Mouse (Mus musculus) CH12.LX (cell line): ENCODE measurements around the gene Ttc16.

Source experiments
- CTCF ChIP-seq, 2 experiments: IDR thresholded peaks in 1 of 2; conservative IDR thresholded peaks in 1 of 2; 2 replicates each; pipeline ENCODE4 v1.5.1; 2011 to 2012; ENCODE audit warnings: low read depth in 2 of 2, low read length in 2 of 2, improper control_type of control experiment in 1 of 2, inconsistent platforms in 1 of 2, mild to moderate bottlenecking in 1 of 2, moderate library complexity in 1 of 2
- EP300 ChIP-seq: IDR thresholded peaks from 2 replicates; pipeline ENCODE4 v1.6.1; 2011; ENCODE audit warnings: low read length, improper control_type of control experiment
- HCFC1 ChIP-seq: IDR thresholded peaks from 2 replicates; pipeline ENCODE4 v1.6.1; 2012; ENCODE audit warnings: low read depth, mild to moderate bottlenecking, inconsistent platforms, low read length, improper control_type of control experiment
- MAFK ChIP-seq: IDR thresholded peaks from 2 replicates; pipeline ENCODE4 v1.6.1; 2011; ENCODE audit warnings: low read length, improper control_type of control experiment; ENCODE audit not compliant: insufficient replicate concordance
- MAZ ChIP-seq: IDR thresholded peaks from 2 replicates; pipeline ENCODE4 v1.6.1; 2012; ENCODE audit warnings: low read depth, mild to moderate bottlenecking, inconsistent platforms, low read length, improper control_type of control experiment, moderate library complexity
- NRF1 ChIP-seq: IDR thresholded peaks from 2 replicates; pipeline ENCODE4 v1.6.1; 2014; ENCODE audit warnings: low read depth, mild to moderate bottlenecking, inconsistent platforms, low read length, improper control_type of control experiment, moderate library complexity
- POLR2A ChIP-seq: IDR thresholded peaks from 2 replicates; pipeline ENCODE4 v1.6.1; 2011; ENCODE audit warnings: low read depth, mild to moderate bottlenecking, improper control_type of control experiment, low read length
- TBP ChIP-seq: conservative IDR thresholded peaks from 2 replicates; pipeline ENCODE4 v1.6.1; 2011; ENCODE audit warnings: low read depth, low read length, improper control_type of control experiment
- USF1 ChIP-seq: IDR thresholded peaks from 2 replicates; pipeline ENCODE4 v1.6.1; 2014; ENCODE audit warnings: low read depth, mild to moderate bottlenecking, inconsistent platforms, low read length, improper control_type of control experiment
- ZC3H11A ChIP-seq: IDR thresholded peaks from 2 replicates; pipeline ENCODE4 v1.6.1; 2012; ENCODE audit warnings: low read depth, mild to moderate bottlenecking, inconsistent platforms, low read length, improper control_type of control experiment
- ZKSCAN1 ChIP-seq: IDR thresholded peaks from 2 replicates; pipeline ENCODE4 v1.6.1; 2012; ENCODE audit warnings: low read depth, inconsistent platforms, low read length, improper control_type of control experiment, borderline replicate concordance
- ZNF384 ChIP-seq: IDR thresholded peaks from 2 replicates; pipeline ENCODE4 v1.6.1; 2012; ENCODE audit warnings: low read depth, low read length, improper control_type of control experiment, inconsistent platforms

GRCm38 (mm10) chr2:32752181-32752580 is 23.3 kb downstream of the Ttc16 start:
- TF ChIP-seq POLR2A = no peak
- TF ChIP-seq CTCF (conservative IDR thresholded peaks at IDR 0.05 in 1 of 2, IDR thresholded peaks at IDR 0.05 in 1 of 2; ENCODE audit: low read depth in 2 of 2, low read length in 2 of 2) = no peak
- TF ChIP-seq MAFK = no peak
- no peak for TF ChIP-seq TBP
- no peak for TF ChIP-seq ZKSCAN1
- TF ChIP-seq ZC3H11A = no peak
- TF ChIP-seq MAZ = no peak
- no peak for TF ChIP-seq ZNF384
- TF ChIP-seq EP300 = no peak
- no peak for TF ChIP-seq HCFC1
- TF ChIP-seq NRF1 = no peak
- TF ChIP-seq USF1 = no peak
